Mouse (Mus musculus): Measurements from ENCODE around the gene Irak2. TPM values are rescaled to one million over a fixed set of nuclear protein-coding genes. Genes with fewer than 3 reads are reported as not detected.

Irak2 gene
- total and polyA plus RNA-seq, 2 experiments from 2014 or later, result 4.8 to 13.9 TPM

- no peak for DNase-seq (ENCODE audit: low spot score)
- no peak for ATAC-seq
- no peak overlapping the region for H3K9ac ChIP-seq (replicated peaks; ENCODE audit: low read length)
- H3K4me1 ChIP-seq (ENCODE audit: insufficient read depth, low read length), result no peaks in the 10 kb centered on the region
- H3K27ac ChIP-seq, result no peak overlapping the region
- H3K27me3 ChIP-seq (ENCODE audit: insufficient read depth, low read length), result no peaks in the 10 kb centered on the region
- no peaks in the 10 kb centered on the region for H3K36me3 ChIP-seq (ENCODE audit: insufficient read depth, low read length)
- H3K4me2 ChIP-seq (ENCODE audit: low read depth, low read length), result no peak overlapping the region
- H3K9me3 ChIP-seq (ENCODE audit: low read length), result no peaks in the 10 kb centered on the region
- no peak overlapping the region for H3K4me3 ChIP-seq (ENCODE audit: low read length)
- WGBS, result 42% methylated on average over 8 of the region's 8 CpGs
- no peak for TF ChIP-seq CTCF (IDR thresholded peaks at IDR 0.05; ENCODE audit: low read depth)
Observed at GRCm38 (mm10) chr6:113686551-113687125, 48.4 kb downstream of the Irak2 start.

- TF ChIP-seq CTCF (IDR thresholded peaks at IDR 0.05; ENCODE audit: low read depth), result no peak
- no peak for DNase-seq (ENCODE audit: low spot score)
- ATAC-seq, result no peak
Observed at GRCm38 (mm10) chr6:113690008-113690399, 51.7 kb downstream of the Irak2 start.

GRCm38 (mm10) chr6:113690400-113691083 lies 52.3 kb downstream of the Irak2 start:
- Histone ChIP-seq H3K27ac (no peak overlapping the region), H3K4me1 (ENCODE audit: insufficient read depth, low read length) (no peaks in the 10 kb centered on the region), H3K9me3 (ENCODE audit: low read length) (no peaks in the 10 kb centered on the region), H3K4me2 (ENCODE audit: low read depth, low read length) (no peak overlapping the region), H3K4me3 (ENCODE audit: low read length) (no peak overlapping the region), H3K27me3 (ENCODE audit: insufficient read depth, low read length) (no peaks in the 10 kb centered on the region), H3K36me3 (ENCODE audit: insufficient read depth, low read length) (no peaks in the 10 kb centered on the region), H3K9ac (replicated peaks; ENCODE audit: low read length) (no peak overlapping the region)
- ATAC-seq (no peak), DNase-seq (ENCODE audit: low spot score) (no peak)
- WGBS, result 9% methylated on average over 14 of the region's 14 CpGs
- TF ChIP-seq CTCF (IDR thresholded peaks at IDR 0.05; ENCODE audit: low read depth), result no peak

More at GRCm38 (mm10) chr6:113690008-113690399, 51.7 kb downstream of the Irak2 start:
- 36% methylated on average over 7 of the region's 7 CpGs for WGBS
- H3K27ac ChIP-seq, result peak overlapping the region; percentile 32; the same call in 1 of the 2 replicates
- H3K36me3 ChIP-seq (ENCODE audit: insufficient read depth, low read length), result no peaks in the 10 kb centered on the region
- no peaks in the 10 kb centered on the region for H3K4me1 ChIP-seq (ENCODE audit: insufficient read depth, low read length)
- no peak overlapping the region for H3K4me3 ChIP-seq (ENCODE audit: low read length)
- H3K4me2 ChIP-seq (ENCODE audit: low read depth, low read length), result no peak overlapping the region
- no peaks in the 10 kb centered on the region for H3K27me3 ChIP-seq (ENCODE audit: insufficient read depth, low read length)
- H3K9me3 ChIP-seq (ENCODE audit: low read length), result no peaks in the 10 kb centered on the region
- no peak overlapping the region for H3K9ac ChIP-seq (replicated peaks; ENCODE audit: low read length)

GRCm38 (mm10) chr6:113691084-113691462 lies 52.8 kb downstream of the Irak2 start:
- ATAC-seq (no peak), DNase-seq (ENCODE audit: low spot score) (no peak)
- WGBS, result 89% methylated on average over 4 of the region's 4 CpGs
- no peak overlapping the region for H3K4me3 ChIP-seq (ENCODE audit: low read length)
- no peaks in the 10 kb centered on the region for H3K27me3 ChIP-seq (ENCODE audit: insufficient read depth, low read length)
- H3K9me3 ChIP-seq (ENCODE audit: low read length), result no peaks in the 10 kb centered on the region
- no peaks in the 10 kb centered on the region for H3K4me1 ChIP-seq (ENCODE audit: insufficient read depth, low read length)
- no peak overlapping the region for H3K27ac ChIP-seq
- no peak overlapping the region for H3K9ac ChIP-seq (replicated peaks; ENCODE audit: low read length)
- no peaks in the 10 kb centered on the region for H3K36me3 ChIP-seq (ENCODE audit: insufficient read depth, low read length)
- no peak overlapping the region for H3K4me2 ChIP-seq (ENCODE audit: low read depth, low read length)
- TF ChIP-seq CTCF (IDR thresholded peaks at IDR 0.05; ENCODE audit: low read depth), result no peak

GRCm38 (mm10) chr6:113692661-113693133 lies 54.4 kb downstream of the Irak2 start:
- no peak for TF ChIP-seq CTCF (IDR thresholded peaks at IDR 0.05; ENCODE audit: low read depth)
- WGBS, result 77% methylated on average over 5 of the region's 5 CpGs
- Histone ChIP-seq H3K9me3 (ENCODE audit: low read length) (no peaks in the 10 kb centered on the region), H3K27ac (no peak overlapping the region), H3K4me2 (ENCODE audit: low read depth, low read length) (no peak overlapping the region), H3K27me3 (ENCODE audit: insufficient read depth, low read length) (no peaks in the 10 kb centered on the region), H3K4me1 (ENCODE audit: insufficient read depth, low read length) (no peaks in the 10 kb centered on the region), H3K4me3 (ENCODE audit: low read length) (no peak overlapping the region), H3K36me3 (ENCODE audit: insufficient read depth, low read length) (no peaks in the 10 kb centered on the region), H3K9ac (replicated peaks; ENCODE audit: low read length) (no peak overlapping the region)
- no peak for DNase-seq (ENCODE audit: low spot score)
- no peak for ATAC-seq

- no peak overlapping the region for H3K9ac ChIP-seq (replicated peaks; ENCODE audit: low read length)
- H3K9me3 ChIP-seq (ENCODE audit: low read length), result no peaks in the 10 kb centered on the region
- no peaks in the 10 kb centered on the region for H3K27me3 ChIP-seq (ENCODE audit: insufficient read depth, low read length)
- WGBS, result 92% methylated on average over 5 of the region's 5 CpGs
- H3K27ac ChIP-seq, result no peak overlapping the region
- no peaks in the 10 kb centered on the region for H3K36me3 ChIP-seq (ENCODE audit: insufficient read depth, low read length)
- ATAC-seq (no peak), DNase-seq (ENCODE audit: low spot score) (no peak)
- H3K4me1 ChIP-seq (ENCODE audit: insufficient read depth, low read length), result peaks cover 6% of the 10 kb centered on the region
- H3K4me3 ChIP-seq (ENCODE audit: low read length), result no peak overlapping the region
- TF ChIP-seq CTCF (IDR thresholded peaks at IDR 0.05; ENCODE audit: low read depth), result no peak
- H3K4me2 ChIP-seq (ENCODE audit: low read depth, low read length), result no peak overlapping the region
Observed at GRCm38 (mm10) chr6:113693377-113693776, 55.1 kb downstream of the Irak2 start.

GRCm38 (mm10) chr6:113695203-113695602 lies 56.9 kb downstream of the Irak2 start:
- TF ChIP-seq CTCF (IDR thresholded peaks at IDR 0.05; ENCODE audit: low read depth), result no peak
- no peak overlapping the region for H3K4me3 ChIP-seq (ENCODE audit: low read length)
- WGBS, result 73% methylated on average over 1 of the region's 1 CpGs
- H3K27me3 ChIP-seq (ENCODE audit: insufficient read depth, low read length), result no peaks in the 10 kb centered on the region
- peaks cover 15% of the 10 kb centered on the region for H3K4me1 ChIP-seq (ENCODE audit: insufficient read depth, low read length)
- H3K4me2 ChIP-seq (ENCODE audit: low read depth, low read length), result no peak overlapping the region
- 0 out of 2 replicates have a peak, but pooled peaks cover 6% of the 10 kb centered on the region for H3K36me3 ChIP-seq (ENCODE audit: insufficient read depth, low read length)
- no peak overlapping the region for H3K9ac ChIP-seq (replicated peaks; ENCODE audit: low read length)
- no peaks in the 10 kb centered on the region for H3K9me3 ChIP-seq (ENCODE audit: low read length)
- no peak for ATAC-seq
- DNase-seq (ENCODE audit: low spot score), result no peak
- H3K27ac ChIP-seq, result no peak overlapping the region

Measured in hindbrain, postnatal 0 days (tissue).